Mouse (Mus musculus) intestine, postnatal 0 days (tissue): Measurements from ENCODE around the gene Gdf1. TPM values are rescaled to one million over a fixed set of nuclear protein-coding genes. Genes with fewer than 3 reads are reported as not detected.

Experiments
- ATAC-seq: fragments of 200-750 bp; cut with Nextera tagmentation; 2 replicates; pipeline ENCODE4 v1.8.0; 2017; ENCODE audit warnings: mild to moderate bottlenecking, moderate TSS enrichment, moderate library complexity
- H3K27ac ChIP-seq: fragments of 300-500 bp; sonication (generic); 2 replicates; pipeline ENCODE4 v1.5.1; 2014; ENCODE audit warnings: mild to moderate bottlenecking, low read depth, low read length, moderate library complexity
- H3K27me3 ChIP-seq: fragments of 300-500 bp; sonication (generic); replicated peaks from 2 replicates; pipeline ENCODE4 v1.6.1; 2014; ENCODE audit warnings: low read length, mixed read lengths; ENCODE audit not compliant: control insufficient read depth, insufficient read depth
- H3K36me3 ChIP-seq: fragments of 300-500 bp; sonication (generic); 2 replicates; pipeline ENCODE4 v1.6.1; 2014; ENCODE audit warnings: mild to moderate bottlenecking, moderate library complexity; ENCODE audit not compliant: control insufficient read depth, insufficient read depth
- H3K4me1 ChIP-seq: fragments of 300-500 bp; sonication (generic); replicated peaks from 2 replicates; pipeline ENCODE4 v1.6.1; 2014; ENCODE audit warnings: antibody characterized with exemption, low read length, mixed read lengths; ENCODE audit not compliant: control insufficient read depth, insufficient read depth
- H3K4me2 ChIP-seq: fragments of 300-500 bp; sonication (generic); replicated peaks from 2 replicates; pipeline ENCODE4 v1.6.1; 2014; ENCODE audit warnings: low read depth, mild to moderate bottlenecking, moderate library complexity
- H3K4me3 ChIP-seq: fragments of 300-500 bp; sonication (generic); 2 replicates; pipeline ENCODE4 v1.5.1; 2014; ENCODE audit warnings: low read depth, low read length
- H3K9ac ChIP-seq: fragments of 300-500 bp; sonication (generic); 2 replicates; pipeline ENCODE4 v1.6.1; 2014; ENCODE audit warnings: mild to moderate bottlenecking, low read depth, low read length
- H3K9me3 ChIP-seq: fragments of 300-500 bp; sonication (generic); 2 replicates; pipeline ENCODE4 v1.6.1; 2016; ENCODE audit warnings: mixed run types; ENCODE audit not compliant: control insufficient read depth
- CTCF ChIP-seq: sonication (generic); IDR thresholded peaks from 2 replicates; pipeline ENCODE4 v1.5.1; 2016; ENCODE audit warnings: low read depth, mild to moderate bottlenecking, control low read depth, antibody characterized with exemption, moderate library complexity
- WGBS: fragments of 180-500 bp; shearing (Covaris S2); extraction: QIAGEN DNeasy Blood & Tissue Kit; methylation state at CpG from one replicate; pipeline ENCODE4 v1.1.7; 2014; 5-methylcytosine and 5-hydroxymethylcytosine counted together
- polyA plus RNA-seq: library from polyadenylated mRNA; unstranded; fragments of >200 nt; fragmentation: Nextera tagmentation; extraction: Ambion mirVana; gene quantifications from 2 replicates; pipeline ENCODE4 v1.2.1, GENCODE M21; 2015

Gene Gdf1
- polyA plus RNA-seq = 0.38 TPM in 1 of 2 replicates, not detected in the other

GRCm38 (mm10) chr8:70329124-70329834, at the start of gene Gdf1:
Gene Gdf1 (plus strand): TSS chr8:70329817.
- Histone ChIP-seq H3K4me2 (0 out of 2 replicates have a peak within 1 kb of the TSS, but pooled peaks have one; percentile 17), H3K9ac (no peak within 1 kb of the TSS), H3K9me3 (no peaks in the 10 kb centered on the region), H3K27me3 (no peaks in the 10 kb centered on the region), H3K4me1 (no peaks in the 10 kb centered on the region), H3K4me3 (no peak within 1 kb of the TSS), H3K27ac (no peak within 1 kb of the TSS), H3K36me3 (peaks cover 31% of the 10 kb centered on the region)
- TF ChIP-seq CTCF = no peak
- WGBS = 42% methylated on average over 14 of the region's 14 CpGs
- no peak for ATAC-seq

GRCm38 (mm10) chr8:70281001-70281400, 48.6 kb upstream of the Gdf1 start:
- no peak overlapping the region for H3K4me2 ChIP-seq
- no peak overlapping the region for H3K27ac ChIP-seq
- no peak for ATAC-seq
- H3K9me3 ChIP-seq = no peaks in the 10 kb centered on the region
- peaks cover 12% of the 10 kb centered on the region for H3K36me3 ChIP-seq
- no peaks in the 10 kb centered on the region for H3K4me1 ChIP-seq
- no peak overlapping the region for H3K4me3 ChIP-seq
- no peaks in the 10 kb centered on the region for H3K27me3 ChIP-seq
- TF ChIP-seq CTCF = no peak
- 55% methylated on average over 3 of the region's 3 CpGs for WGBS
- no peak overlapping the region for H3K9ac ChIP-seq

- peak within 1 kb of the TSS; percentile 69 for H3K4me3 ChIP-seq
- peak; percentile 80 for ATAC-seq
- peak within 1 kb of the TSS; percentile 83 for H3K9ac ChIP-seq
- H3K27me3 ChIP-seq = no peaks in the 10 kb centered on the region
- TF ChIP-seq CTCF = peak; percentile 88
- peak within 1 kb of the TSS; percentile 37 for H3K27ac ChIP-seq
- peak within 1 kb of the TSS; percentile 89 for H3K4me2 ChIP-seq
- H3K36me3 ChIP-seq = peaks cover 21% of the 10 kb centered on the region
- 2% methylated on average over 35 of the region's 36 CpGs for WGBS
- no peaks in the 10 kb centered on the region for H3K9me3 ChIP-seq
- no peaks in the 10 kb centered on the region for H3K4me1 ChIP-seq
These were observed 46.9 kb upstream of the Gdf1 start, which contains the start of gene Homer3 for GRCm38 (mm10) chr8:70282603-70283135. Gene Homer3 (plus strand): TSS chr8:70282827.

GRCm38 (mm10) chr8:70283136-70284077, 46.2 kb upstream of the Gdf1 start:
- WGBS = 2% methylated on average over 55 of the region's 55 CpGs
- Histone ChIP-seq H3K27me3 (no peaks in the 10 kb centered on the region), H3K9ac (peak overlapping the region; percentile 83), H3K27ac (peak overlapping the region; percentile 37; the same call in 1 of the 2 replicates), H3K36me3 (peaks cover 24% of the 10 kb centered on the region), H3K4me2 (peak overlapping the region; percentile 89), H3K4me1 (no peaks in the 10 kb centered on the region), H3K4me3 (peak overlapping the region; percentile 69), H3K9me3 (no peaks in the 10 kb centered on the region)
- TF ChIP-seq CTCF = no peak
- ATAC-seq = peak; percentile 35

GRCm38 (mm10) chr8:70284421-70284820, 45.2 kb upstream of the Gdf1 start:
- ATAC-seq = no peak
- Histone ChIP-seq H3K9me3 (no peaks in the 10 kb centered on the region), H3K9ac (no peak overlapping the region), H3K4me2 (no peak overlapping the region), H3K4me3 (no peak overlapping the region), H3K36me3 (peaks cover 27% of the 10 kb centered on the region), H3K27me3 (no peaks in the 10 kb centered on the region), H3K4me1 (no peaks in the 10 kb centered on the region), H3K27ac (no peak overlapping the region)
- no peak for TF ChIP-seq CTCF
- WGBS = 85% methylated on average over 5 of the region's 5 CpGs

- no peaks in the 10 kb centered on the region for H3K4me1 ChIP-seq
- ATAC-seq = no peak
- no peak overlapping the region for H3K4me3 ChIP-seq
- no peaks in the 10 kb centered on the region for H3K27me3 ChIP-seq
- peaks cover 32% of the 10 kb centered on the region for H3K36me3 ChIP-seq
- 94% methylated on average over 15 of the region's 15 CpGs for WGBS
- H3K4me2 ChIP-seq = no peak overlapping the region
- no peak overlapping the region for H3K9ac ChIP-seq
- no peaks in the 10 kb centered on the region for H3K9me3 ChIP-seq
- TF ChIP-seq CTCF = no peak
- H3K27ac ChIP-seq = no peak overlapping the region
These were observed 44.3 kb upstream of the Gdf1 start for GRCm38 (mm10) chr8:70285304-70285703.
